Mouse (Mus musculus): ENCODE data around the gene Papss1.

DNA sequence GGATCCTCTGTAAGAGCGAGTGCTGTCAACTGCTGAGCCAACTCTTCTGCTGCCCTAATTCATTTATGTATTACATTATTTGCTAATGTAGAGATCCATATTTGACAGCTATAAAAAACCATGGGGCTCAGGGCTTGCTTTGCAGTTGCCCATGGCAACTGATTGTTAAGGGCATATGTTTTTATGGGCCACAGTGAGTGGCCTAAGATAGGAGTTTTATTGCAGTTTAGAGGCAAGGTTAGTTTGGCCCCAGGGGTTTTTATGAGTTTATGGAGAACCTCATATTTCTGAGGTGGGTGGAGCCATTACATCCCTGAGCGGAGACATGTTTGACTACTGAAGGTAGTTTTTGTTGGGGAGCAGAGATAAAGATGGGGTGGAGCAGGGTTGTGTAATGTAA is 1.7 kb downstream of the Papss1 start:
- TF ChIP-seq GATA1 (IDR thresholded peaks at IDR 0.05; ENCODE audit: low read length), result no peak
- no peak for TF ChIP-seq TAL1 (IDR thresholded peaks at IDR 0.05; ENCODE audit: low read length)
